Mouse (Mus musculus) v-Abl transformed pro-B cells (cell line): ENCODE measurements around the gene Pitpna.

Experiments
- in situ Hi-C, 2 experiments: fragments of 400-800 bp; cut with MboI; formaldehyde crosslinking; loops; one replicate each; pipeline ENCODE4 v1.15.1; 2025; ENCODE audit not compliant: unreplicated experiment in 2 of 2

The Pitpna gene

GRCm38 (mm10) chr11:75677881-75678746, 90.2 kb downstream of the Pitpna start:
- in situ Hi-C loops = no loop called here
